Mouse (Mus musculus): Measurements from ENCODE around the gene Hp. TPM values are rescaled to one million over a fixed set of nuclear protein-coding genes. Genes with fewer than 3 reads are reported as not detected.

Hp gene
- total and polyA plus RNA-seq, 2 experiments from 2014 or later, result 1.2 to 2.0 TPM

GRCm38 (mm10) chr8:109592164-109592563 lies 13.2 kb upstream of the Hp start:
- DNase-seq (ENCODE audit: low spot score) (no peak), ATAC-seq (ENCODE audit: insufficient read depth, low read depth) (no peak)
- no peak overlapping the region for H3K4me2 ChIP-seq (ENCODE audit: low read depth, low read length)
- H3K9ac ChIP-seq (replicated peaks; ENCODE audit: low read depth, low read length), result no peak overlapping the region
- 75% methylated on average over 5 of the region's 5 CpGs for WGBS
- TF ChIP-seq EP300 (IDR thresholded peaks at IDR 0.05; ENCODE audit: low read depth) (no peak), CTCF (IDR thresholded peaks at IDR 0.05; ENCODE audit: low read depth) (no peak)
- H3K9me3 ChIP-seq (replicated peaks; ENCODE audit: control insufficient read depth, low read length), result no peaks in the 10 kb centered on the region
- H3K4me1 ChIP-seq (ENCODE audit: control insufficient read depth, insufficient read depth), result no peaks in the 10 kb centered on the region
- H3K4me3 ChIP-seq (ENCODE audit: low read depth, low read length), result no peak overlapping the region
- no peaks in the 10 kb centered on the region for H3K27me3 ChIP-seq (ENCODE audit: control insufficient read depth, insufficient read depth, low read length)
- H3K27ac ChIP-seq (ENCODE audit: low read depth), result no peak overlapping the region
- H3K36me3 ChIP-seq (replicated peaks; ENCODE audit: control insufficient read depth, insufficient read depth, low read length), result peaks cover 27% of the 10 kb centered on the region

- Histone ChIP-seq H3K27me3 (ENCODE audit: control insufficient read depth, insufficient read depth, low read length) (no peaks in the 10 kb centered on the region), H3K9ac (replicated peaks; ENCODE audit: low read depth, low read length) (no peak overlapping the region), H3K4me3 (ENCODE audit: low read depth, low read length) (no peak overlapping the region), H3K36me3 (replicated peaks; ENCODE audit: control insufficient read depth, insufficient read depth, low read length) (peaks cover 27% of the 10 kb centered on the region), H3K4me1 (ENCODE audit: control insufficient read depth, insufficient read depth) (no peaks in the 10 kb centered on the region), H3K9me3 (replicated peaks; ENCODE audit: control insufficient read depth, low read length) (no peaks in the 10 kb centered on the region), H3K27ac (ENCODE audit: low read depth) (no peak overlapping the region), H3K4me2 (ENCODE audit: low read depth, low read length) (no peak overlapping the region)
- TF ChIP-seq CTCF (IDR thresholded peaks at IDR 0.05; ENCODE audit: low read depth), result no peak
- TF ChIP-seq EP300 (IDR thresholded peaks at IDR 0.05; ENCODE audit: low read depth), result no peak
- no peak for ATAC-seq (ENCODE audit: insufficient read depth, low read depth)
- no peak for DNase-seq (ENCODE audit: low spot score)
- WGBS, result 77% methylated on average over 3 of the region's 3 CpGs
These were observed 12.4 kb upstream of the Hp start for GRCm38 (mm10) chr8:109591367-109591766.

- Histone ChIP-seq H3K4me2 (ENCODE audit: low read depth, low read length) (no peak overlapping the region), H3K27me3 (ENCODE audit: control insufficient read depth, insufficient read depth, low read length) (no peaks in the 10 kb centered on the region), H3K36me3 (replicated peaks; ENCODE audit: control insufficient read depth, insufficient read depth, low read length) (peaks cover 27% of the 10 kb centered on the region), H3K27ac (ENCODE audit: low read depth) (no peak overlapping the region), H3K9ac (replicated peaks; ENCODE audit: low read depth, low read length) (no peak overlapping the region), H3K9me3 (replicated peaks; ENCODE audit: control insufficient read depth, low read length) (no peaks in the 10 kb centered on the region), H3K4me1 (ENCODE audit: control insufficient read depth, insufficient read depth) (no peaks in the 10 kb centered on the region), H3K4me3 (ENCODE audit: low read depth, low read length) (no peak overlapping the region)
- no peak for ATAC-seq (ENCODE audit: insufficient read depth, low read depth)
- no peak for DNase-seq (ENCODE audit: low spot score)
- WGBS, result 84% methylated on average over 9 of the region's 9 CpGs
- TF ChIP-seq CTCF (IDR thresholded peaks at IDR 0.05; ENCODE audit: low read depth) (no peak), EP300 (IDR thresholded peaks at IDR 0.05; ENCODE audit: low read depth) (no peak)
These were observed 11.9 kb upstream of the Hp start for GRCm38 (mm10) chr8:109590901-109591300.

GRCm38 (mm10) chr8:109586972-109587504 lies 8.1 kb upstream of the Hp start:
- H3K9me3 ChIP-seq (replicated peaks; ENCODE audit: control insufficient read depth, low read length), result 0 out of 2 replicates have a peak, but pooled peaks cover 4% of the 10 kb centered on the region
- H3K27me3 ChIP-seq (ENCODE audit: control insufficient read depth, insufficient read depth, low read length), result no peaks in the 10 kb centered on the region
- no peak overlapping the region for H3K4me2 ChIP-seq (ENCODE audit: low read depth, low read length)
- H3K4me3 ChIP-seq (ENCODE audit: low read depth, low read length), result no peak overlapping the region
- no peak overlapping the region for H3K9ac ChIP-seq (replicated peaks; ENCODE audit: low read depth, low read length)
- no peak for ATAC-seq (ENCODE audit: insufficient read depth, low read depth)
- TF ChIP-seq EP300 (IDR thresholded peaks at IDR 0.05; ENCODE audit: low read depth) (no peak), CTCF (IDR thresholded peaks at IDR 0.05; ENCODE audit: low read depth) (no peak)
- WGBS, result 41% methylated on average over 7 of the region's 7 CpGs
- peaks cover 2% of the 10 kb centered on the region; the same call in 1 of the 2 replicates for H3K36me3 ChIP-seq (replicated peaks; ENCODE audit: control insufficient read depth, insufficient read depth, low read length)
- H3K27ac ChIP-seq (ENCODE audit: low read depth), result no peak overlapping the region
- no peaks in the 10 kb centered on the region for H3K4me1 ChIP-seq (ENCODE audit: control insufficient read depth, insufficient read depth)
- DNase-seq (ENCODE audit: low spot score), result no peak

GRCm38 (mm10) chr8:109585652-109586051 lies 6.7 kb upstream of the Hp start:
- H3K9me3 ChIP-seq (replicated peaks; ENCODE audit: control insufficient read depth, low read length), result 0 out of 2 replicates have a peak, but pooled peaks cover 4% of the 10 kb centered on the region
- DNase-seq (ENCODE audit: low spot score) (no peak), ATAC-seq (ENCODE audit: insufficient read depth, low read depth) (no peak)
- no peak overlapping the region for H3K9ac ChIP-seq (replicated peaks; ENCODE audit: low read depth, low read length)
- H3K4me1 ChIP-seq (ENCODE audit: control insufficient read depth, insufficient read depth), result no peaks in the 10 kb centered on the region
- H3K36me3 ChIP-seq (replicated peaks; ENCODE audit: control insufficient read depth, insufficient read depth, low read length), result no peaks in the 10 kb centered on the region
- H3K27ac ChIP-seq (ENCODE audit: low read depth), result no peak overlapping the region
- TF ChIP-seq EP300 (IDR thresholded peaks at IDR 0.05; ENCODE audit: low read depth) (no peak), CTCF (IDR thresholded peaks at IDR 0.05; ENCODE audit: low read depth) (no peak)
- no peaks in the 10 kb centered on the region for H3K27me3 ChIP-seq (ENCODE audit: control insufficient read depth, insufficient read depth, low read length)
- no peak overlapping the region for H3K4me2 ChIP-seq (ENCODE audit: low read depth, low read length)
- H3K4me3 ChIP-seq (ENCODE audit: low read depth, low read length), result no peak overlapping the region

GRCm38 (mm10) chr8:109584830-109585229 lies 5.9 kb upstream of the Hp start:
- ATAC-seq (ENCODE audit: insufficient read depth, low read depth) (no peak), DNase-seq (ENCODE audit: low spot score) (no peak)
- Histone ChIP-seq H3K27ac (ENCODE audit: low read depth) (no peak overlapping the region), H3K4me3 (ENCODE audit: low read depth, low read length) (no peak overlapping the region), H3K4me2 (ENCODE audit: low read depth, low read length) (no peak overlapping the region), H3K4me1 (ENCODE audit: control insufficient read depth, insufficient read depth) (no peaks in the 10 kb centered on the region), H3K36me3 (replicated peaks; ENCODE audit: control insufficient read depth, insufficient read depth, low read length) (no peaks in the 10 kb centered on the region), H3K9me3 (replicated peaks; ENCODE audit: control insufficient read depth, low read length) (0 out of 2 replicates have a peak, but pooled peaks cover 4% of the 10 kb centered on the region), H3K9ac (replicated peaks; ENCODE audit: low read depth, low read length) (no peak overlapping the region), H3K27me3 (ENCODE audit: control insufficient read depth, insufficient read depth, low read length) (no peaks in the 10 kb centered on the region)
- TF ChIP-seq EP300 (IDR thresholded peaks at IDR 0.05; ENCODE audit: low read depth) (no peak), CTCF (IDR thresholded peaks at IDR 0.05; ENCODE audit: low read depth) (no peak)
- 85% methylated on average over 3 of the region's 3 CpGs for WGBS
